Mouse (Mus musculus) midbrain, embryonic 11.5 days (tissue): ENCODE measurements around the gene Rcn3. TPM values are rescaled to one million over a fixed set of nuclear protein-coding genes. Genes with fewer than 3 reads are reported as not detected.
"Not testable (repeated sequence)": the region's sequence is repeated elsewhere in the genome, so short reads cannot be mapped to it uniquely, and the experiment has no call there.

Experiments used
- ATAC-seq: fragments of 200-750 bp; cut with Nextera tagmentation; 2 replicates; pipeline ENCODE4 v1.8.0; 2017; ENCODE audit warnings: moderate TSS enrichment, moderate library complexity; ENCODE audit not compliant: low FRiP score
- DNase-seq: peaks from one replicate; pipeline ENCODE4 v3.0.0; 2015; ENCODE audit warnings: low spot score; ENCODE audit errors: missing footprints
- H3K27ac ChIP-seq: fragments of 300-500 bp; sonication (generic); 2 replicates; pipeline ENCODE4 v1.5.1; 2014; ENCODE audit warnings: low read depth, low read length
- H3K27me3 ChIP-seq: fragments of 300-500 bp; sonication (generic); 2 replicates; pipeline ENCODE4 v1.6.1; 2014; ENCODE audit warnings: mild to moderate bottlenecking, low read length, moderate library complexity, mixed read lengths; ENCODE audit not compliant: control insufficient read depth, insufficient read depth
- H3K36me3 ChIP-seq: fragments of 300-500 bp; sonication (generic); 2 replicates; pipeline ENCODE4 v1.6.1; 2014; ENCODE audit warnings: mild to moderate bottlenecking, low read length, moderate library complexity, mixed read lengths; ENCODE audit not compliant: control insufficient read depth, insufficient read depth
- H3K4me1 ChIP-seq: fragments of 300-500 bp; sonication (generic); 2 replicates; pipeline ENCODE4 v1.6.1; 2014; ENCODE audit warnings: low read length; ENCODE audit not compliant: control insufficient read depth, insufficient read depth
- H3K4me2 ChIP-seq: fragments of 300-500 bp; sonication (generic); 2 replicates; pipeline ENCODE4 v1.6.1; 2014; ENCODE audit warnings: mild to moderate bottlenecking, moderate library complexity
- H3K4me3 ChIP-seq: fragments of 300-500 bp; sonication (generic); 2 replicates; pipeline ENCODE4 v1.5.1; 2014; ENCODE audit warnings: low read depth, low read length
- H3K9ac ChIP-seq: fragments of 300-500 bp; sonication (generic); 2 replicates; pipeline ENCODE4 v1.6.1; 2014; ENCODE audit warnings: low read length
- H3K9me3 ChIP-seq: fragments of 300-500 bp; sonication (generic); 2 replicates; pipeline ENCODE4 v1.6.1; 2016; ENCODE audit warnings: low read length; ENCODE audit not compliant: control insufficient read depth
- WGBS: fragments of 180-500 bp; shearing (Covaris S2); extraction: QIAGEN DNeasy Blood & Tissue Kit; methylation state at CpG from one replicate; pipeline ENCODE4 v1.1.7; 2014; 5-methylcytosine and 5-hydroxymethylcytosine counted together
- polyA plus RNA-seq: library from polyadenylated mRNA; unstranded; fragments of >200 nt; fragmentation: Nextera tagmentation; extraction: Ambion mirVana; gene quantifications from 2 replicates; pipeline ENCODE4 v1.2.1, GENCODE M21; 2014

The Rcn3 gene
- polyA plus RNA-seq, 1 experiment from 2014 or later, result 121 TPM

GRCm38 (mm10) chr7:45105491-45105890 is 13.5 kb upstream of the Rcn3 start:
- Histone ChIP-seq H3K27ac (no peak overlapping the region), H3K9ac (no peak overlapping the region), H3K4me2 (no peak overlapping the region), H3K36me3 (no peaks in the 10 kb centered on the region), H3K27me3 (no peaks in the 10 kb centered on the region), H3K9me3 (no peaks in the 10 kb centered on the region), H3K4me3 (no peak overlapping the region), H3K4me1 (no peaks in the 10 kb centered on the region)
- WGBS, result 76% methylated on average over 8 of the region's 8 CpGs
- ATAC-seq (no peak), DNase-seq (no peak)

GRCm38 (mm10) chr7:45104941-45105340 is 12.9 kb upstream of the Rcn3 start:
- Histone ChIP-seq H3K9me3 (no peaks in the 10 kb centered on the region), H3K27ac (no peak overlapping the region), H3K4me1 (no peaks in the 10 kb centered on the region), H3K4me2 (no peak overlapping the region), H3K4me3 (no peak overlapping the region), H3K36me3 (no peaks in the 10 kb centered on the region), H3K9ac (no peak overlapping the region), H3K27me3 (no peaks in the 10 kb centered on the region)
- ATAC-seq, result no peak
- WGBS, result 85% methylated on average over 5 of the region's 5 CpGs
- no peak for DNase-seq

GRCm38 (mm10) chr7:45103652-45104180 is 11.7 kb upstream of the Rcn3 start, which contains the start of gene Fcgrt:
Gene Fcgrt, minus strand, starts transcription at chr7:45103851.
- H3K9ac ChIP-seq, result no peak within 1 kb of the TSS; the same call in 1 of the 2 replicates
- no peak within 1 kb of the TSS for H3K27ac ChIP-seq
- ATAC-seq (no peak), DNase-seq (no peak)
- WGBS, result 79% methylated on average over 7 of the region's 7 CpGs
- no peak within 1 kb of the TSS for H3K4me3 ChIP-seq
- H3K4me2 ChIP-seq, result no peak within 1 kb of the TSS
- H3K4me1 ChIP-seq, result no peaks in the 10 kb centered on the region
- no peaks in the 10 kb centered on the region for H3K27me3 ChIP-seq
- H3K9me3 ChIP-seq, result no peaks in the 10 kb centered on the region
- no peaks in the 10 kb centered on the region for H3K36me3 ChIP-seq

- H3K36me3 ChIP-seq, result no peaks in the 10 kb centered on the region
- no peak for ATAC-seq
- no peak overlapping the region; the same call in 1 of the 2 replicates for H3K9ac ChIP-seq
- WGBS, result 79% methylated on average over 9 of the region's 9 CpGs
- no peaks in the 10 kb centered on the region for H3K4me1 ChIP-seq
- H3K27me3 ChIP-seq, result no peaks in the 10 kb centered on the region
- no peak for DNase-seq
- H3K9me3 ChIP-seq, result no peaks in the 10 kb centered on the region
- H3K4me2 ChIP-seq, result no peak overlapping the region
- H3K4me3 ChIP-seq, result no peak overlapping the region
- H3K27ac ChIP-seq, result no peak overlapping the region
Observed at GRCm38 (mm10) chr7:45102940-45103585, 11.0 kb upstream of the Rcn3 start.

- H3K27me3 ChIP-seq, result no peaks in the 10 kb centered on the region
- 87% methylated on average over 11 of the region's 11 CpGs for WGBS
- no peak overlapping the region for H3K9ac ChIP-seq
- H3K4me3 ChIP-seq, result no peak overlapping the region
- no peaks in the 10 kb centered on the region for H3K4me1 ChIP-seq
- H3K4me2 ChIP-seq, result no peak overlapping the region
- no peaks in the 10 kb centered on the region for H3K9me3 ChIP-seq
- DNase-seq (no peak), ATAC-seq (no peak)
- H3K36me3 ChIP-seq, result no peaks in the 10 kb centered on the region
- no peak overlapping the region for H3K27ac ChIP-seq
Observed at GRCm38 (mm10) chr7:45102441-45102840, 10.4 kb upstream of the Rcn3 start.

- H3K36me3 ChIP-seq, result no peaks in the 10 kb centered on the region
- H3K9ac ChIP-seq, result no peak overlapping the region
- H3K4me1 ChIP-seq, result no peaks in the 10 kb centered on the region
- 93% methylated on average over 6 of the region's 6 CpGs for WGBS
- no peaks in the 10 kb centered on the region for H3K27me3 ChIP-seq
- H3K9me3 ChIP-seq, result no peaks in the 10 kb centered on the region
- DNase-seq, result no peak
- no peak overlapping the region for H3K27ac ChIP-seq
- H3K4me2 ChIP-seq, result no peak overlapping the region
- no peak for ATAC-seq
- no peak overlapping the region for H3K4me3 ChIP-seq
Observed at GRCm38 (mm10) chr7:45100046-45100445, 8.0 kb upstream of the Rcn3 start.

- WGBS, result 90% methylated on average over 8 of the region's 8 CpGs
- H3K4me3 ChIP-seq, result no peak overlapping the region
- no peak overlapping the region for H3K4me2 ChIP-seq
- H3K27me3 ChIP-seq, result no peaks in the 10 kb centered on the region
- H3K36me3 ChIP-seq, result no peaks in the 10 kb centered on the region
- H3K9me3 ChIP-seq, result no peaks in the 10 kb centered on the region
- no peak overlapping the region for H3K27ac ChIP-seq
- H3K9ac ChIP-seq, result no peak overlapping the region
- no peak for ATAC-seq
- no peak for DNase-seq
- H3K4me1 ChIP-seq, result no peaks in the 10 kb centered on the region
Observed at GRCm38 (mm10) chr7:45098541-45099240, 6.7 kb upstream of the Rcn3 start.

GRCm38 (mm10) chr7:45097479-45097878 is 5.5 kb upstream of the Rcn3 start:
- no peaks in the 10 kb centered on the region for H3K27me3 ChIP-seq
- H3K4me3 ChIP-seq, result no peak overlapping the region
- H3K36me3 ChIP-seq, result no peaks in the 10 kb centered on the region
- no peak overlapping the region for H3K4me2 ChIP-seq
- DNase-seq (no peak), ATAC-seq (no peak)
- 0 out of 2 replicates have a peak, but pooled peaks cover 2% of the 10 kb centered on the region for H3K4me1 ChIP-seq
- 73% methylated on average over 6 of the region's 6 CpGs for WGBS
- no peak overlapping the region for H3K9ac ChIP-seq
- H3K27ac ChIP-seq, result no peak overlapping the region
- no peaks in the 10 kb centered on the region for H3K9me3 ChIP-seq

GRCm38 (mm10) chr7:45095965-45096364 is 3.9 kb upstream of the Rcn3 start:
- H3K36me3 ChIP-seq, ATAC-seq, H3K9me3 ChIP-seq, H3K4me2 ChIP-seq, H3K4me1 ChIP-seq, H3K27me3 ChIP-seq, H3K27ac ChIP-seq, H3K4me3 ChIP-seq, DNase-seq, H3K9ac ChIP-seq: not testable (repeated sequence)
- 93% methylated on average over 14 of the region's 14 CpGs for WGBS
